Mouse (Mus musculus) T-helper 17 cell (primary cell): ENCODE data around the gene Mob3a.

Experiments used
- in situ Hi-C, 2 experiments: fragments of 300-600 bp; cut with MboI, MseI; formaldehyde crosslinking; loops; 1 replicate in 1 of 2; 2 replicates in 1 of 2; pipeline ENCODE4 v1.15.1; 2025; ENCODE audit warnings: high pct_unique_total_duplicates in 2 of 2

Mob3a gene

GRCm38 (mm10) chr10:80701721-80702535 lies at the start of gene Mob3a, which contains the start of gene Izumo4:
Gene Mob3a (minus strand): TSS chr10:80701977.
Gene Izumo4 (plus strand): TSS chr10:80702184.
- in situ Hi-C loops, result loop anchor here in 1 of 2 experiments (5.0 kb wide), 1 partner anchor 45 kb away; the partner anchor contains the start of gene Btbd2

GRCm38 (mm10) chr10:80751188-80751832 lies 49.5 kb upstream of the Mob3a start:
- in situ Hi-C loops, result no loop called here

GRCm38 (mm10) chr10:80748609-80749008 lies 46.8 kb upstream of the Mob3a start:
- in situ Hi-C loops, result loop anchor here (5.0 to 10.0 kb wide), 3 partner anchors 129 to 249 kb away; no protein-coding TSS in a partner anchor

GRCm38 (mm10) chr10:80747410-80747809 lies 45.6 kb upstream of the Mob3a start:
- in situ Hi-C loops, result loop anchor here (5.0 to 10.0 kb wide), 3 partner anchors 130 to 250 kb away; no protein-coding TSS in a partner anchor

- in situ Hi-C loops, result loop anchor here in 1 of 2 experiments (10.0 kb wide), 1 partner anchor 251 kb away; no protein-coding TSS in a partner anchor
These were observed 42.5 kb upstream of the Mob3a start for GRCm38 (mm10) chr10:80744262-80744661.

GRCm38 (mm10) chr10:80742180-80742978 lies 40.6 kb upstream of the Mob3a start, which contains the start of gene Ap3d1:
Gene Ap3d1 (minus strand): TSS chr10:80742264.
- in situ Hi-C loops, result loop anchor here in 1 of 2 experiments (10.0 kb wide), 1 partner anchor 252 kb away; no protein-coding TSS in a partner anchor

GRCm38 (mm10) chr10:80741634-80742179 lies 39.9 kb upstream of the Mob3a start:
- in situ Hi-C loops, result loop anchor here in 1 of 2 experiments (10.0 kb wide), 1 partner anchor 253 kb away; no protein-coding TSS in a partner anchor

GRCm38 (mm10) chr10:80741146-80741545 lies 39.4 kb upstream of the Mob3a start:
- in situ Hi-C loops, result loop anchor here in 1 of 2 experiments (10.0 kb wide), 1 partner anchor 254 kb away; no protein-coding TSS in a partner anchor

GRCm38 (mm10) chr10:80738657-80739056 lies 36.9 kb upstream of the Mob3a start:
- in situ Hi-C loops, result no loop called here

GRCm38 (mm10) chr10:80736731-80737130 lies 35.0 kb upstream of the Mob3a start:
- in situ Hi-C loops, result no loop called here

GRCm38 (mm10) chr10:80732611-80733101 lies 30.9 kb upstream of the Mob3a start:
- in situ Hi-C loops, result no loop called here

- in situ Hi-C loops, result no loop called here
These were observed 25.8 kb upstream of the Mob3a start for GRCm38 (mm10) chr10:80727369-80728127.

GRCm38 (mm10) chr10:80717281-80717680 lies 15.5 kb upstream of the Mob3a start:
- in situ Hi-C loops, result loop anchor here in 1 of 2 experiments (5.0 kb wide), 1 partner anchor 300 kb away; no protein-coding TSS in a partner anchor

- in situ Hi-C loops, result loop anchor here in 1 of 2 experiments (5.0 kb wide), 1 partner anchor 76 kb away; no protein-coding TSS in a partner anchor
These were observed 9.1 kb upstream of the Mob3a start for GRCm38 (mm10) chr10:80710834-80711233.

- in situ Hi-C loops, result no loop called here
These were observed 3.7 kb upstream of the Mob3a start for GRCm38 (mm10) chr10:80705479-80705878.

- in situ Hi-C loops, result no loop called here
These were observed 3.3 kb upstream of the Mob3a start for GRCm38 (mm10) chr10:80705033-80705432.

GRCm38 (mm10) chr10:80704418-80704817 lies 2.6 kb upstream of the Mob3a start:
- in situ Hi-C loops, result loop anchor here in 1 of 2 experiments (5.0 kb wide), 1 partner anchor 47 kb away; the partner anchor contains the start of gene Btbd2

GRCm38 (mm10) chr10:80703643-80704042 lies 1.9 kb upstream of the Mob3a start:
- in situ Hi-C loops, result loop anchor here in 1 of 2 experiments (5.0 kb wide), 1 partner anchor 46 kb away; the partner anchor contains the start of gene Btbd2
